Mouse (Mus musculus) ES-Bruce4 (cell line): ENCODE data around the gene Gm43720.

Experiments used
- CTCF ChIP-seq: IDR thresholded peaks from one replicate; pipeline ENCODE4 v1.8.1; 2011; ENCODE audit warnings: low read depth, low read length
- EP300 ChIP-seq: IDR thresholded peaks from 2 replicates; pipeline ENCODE4 v1.6.1; 2011; ENCODE audit warnings: low read depth, low read length; ENCODE audit not compliant: insufficient read depth
- POLR2A ChIP-seq: IDR thresholded peaks from one replicate; pipeline ENCODE4 v1.8.1; 2011; ENCODE audit warnings: low read length; ENCODE audit not compliant: insufficient read depth

- TF ChIP-seq CTCF (no peak), POLR2A (no peak), EP300 (no peak)
These were observed 23.7 kb downstream of the Gm43720 start for GRCm38 (mm10) chr5:138256094-138256467.
